Mouse (Mus musculus): ENCODE results near the gene Tbcc.
"Not testable (repeated sequence)": the region's sequence is repeated elsewhere in the genome, so short reads cannot be mapped to it uniquely, and the experiment has no call there.

Tbcc gene

DNA sequence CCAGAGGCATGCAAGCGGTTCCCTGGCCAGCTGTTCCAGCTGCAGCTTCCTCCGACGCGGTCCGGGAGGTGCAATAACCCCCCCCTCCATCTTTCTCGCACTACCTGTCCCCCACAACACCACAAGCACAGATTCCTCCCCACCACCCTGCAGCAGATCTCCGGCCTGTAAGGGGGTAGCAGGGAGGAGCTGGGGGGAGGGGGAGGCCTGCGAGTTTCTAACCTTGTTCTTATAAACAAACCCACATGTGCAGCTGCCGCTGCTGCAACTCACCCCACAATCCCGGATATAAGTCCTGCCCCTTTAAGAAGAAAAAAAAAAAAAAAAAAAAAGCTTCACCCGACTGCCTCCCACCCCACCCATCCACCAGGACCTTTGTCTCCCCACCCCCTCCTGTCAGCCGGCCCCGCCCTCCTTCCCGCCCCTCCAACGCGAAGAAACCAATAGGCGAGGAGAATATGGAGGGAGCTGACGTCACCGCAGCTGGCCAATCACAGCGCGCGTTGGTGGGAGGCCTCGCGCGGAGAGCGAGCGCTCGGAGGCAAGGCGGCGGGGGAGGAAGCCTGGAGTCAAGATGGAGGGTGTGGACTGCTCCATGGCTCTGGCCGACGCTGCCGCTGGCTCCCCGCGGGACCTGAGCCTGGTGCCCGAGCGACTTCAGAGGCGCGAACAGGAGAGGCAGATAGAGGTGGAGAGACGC lies at the start of gene Tbcc:
Gene Tbcc, plus strand, starts transcription at position 569 of the 700 bp plus-strand sequence.
- DNase-seq (ENCODE audit: low read depth, low spot score): peak; percentile 98

DNA sequence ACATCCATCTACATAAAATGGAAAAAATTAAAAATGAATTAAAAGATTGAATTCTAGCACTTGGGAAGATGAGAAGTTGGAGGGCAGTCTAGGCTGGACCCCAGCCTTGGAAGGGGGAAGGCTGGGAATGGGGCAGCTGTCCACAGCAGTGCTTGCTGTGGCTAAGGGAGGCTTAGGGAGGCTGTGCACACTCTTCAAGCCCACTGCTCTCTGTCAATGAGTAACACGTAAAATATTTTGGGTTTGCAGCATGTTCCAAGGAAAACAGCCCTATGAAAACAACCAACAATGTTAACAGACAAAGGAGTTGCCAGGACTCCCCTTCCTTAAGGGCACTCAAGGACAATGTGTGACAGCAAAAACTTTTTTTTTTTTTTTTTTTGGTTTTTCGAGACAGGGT lies 47.5 kb upstream of the Tbcc start:
- peak; percentile 38 for DNase-seq (ENCODE audit: low read depth, low spot score)

DNA sequence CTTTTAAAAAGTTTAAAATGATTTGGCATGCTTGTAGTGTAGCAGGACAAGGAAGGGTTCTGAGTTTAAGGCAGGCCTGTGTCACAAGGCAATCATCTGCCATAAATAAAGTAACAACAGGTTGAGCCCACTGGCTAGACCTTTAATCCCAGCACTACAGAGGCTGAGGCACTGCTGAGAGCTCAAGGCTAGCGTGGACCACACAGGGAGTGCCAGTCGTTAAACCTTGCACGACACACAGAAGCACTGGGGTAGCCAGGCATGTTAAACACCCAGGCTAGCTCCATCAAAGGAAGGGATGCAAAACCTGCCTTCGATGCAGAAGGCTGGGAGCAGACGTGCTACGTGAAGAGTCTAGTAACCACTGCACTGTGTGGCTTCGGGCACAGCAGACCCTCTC lies 46.8 kb upstream of the Tbcc start:
- DNase-seq (ENCODE audit: low read depth, low spot score): no peak

DNA sequence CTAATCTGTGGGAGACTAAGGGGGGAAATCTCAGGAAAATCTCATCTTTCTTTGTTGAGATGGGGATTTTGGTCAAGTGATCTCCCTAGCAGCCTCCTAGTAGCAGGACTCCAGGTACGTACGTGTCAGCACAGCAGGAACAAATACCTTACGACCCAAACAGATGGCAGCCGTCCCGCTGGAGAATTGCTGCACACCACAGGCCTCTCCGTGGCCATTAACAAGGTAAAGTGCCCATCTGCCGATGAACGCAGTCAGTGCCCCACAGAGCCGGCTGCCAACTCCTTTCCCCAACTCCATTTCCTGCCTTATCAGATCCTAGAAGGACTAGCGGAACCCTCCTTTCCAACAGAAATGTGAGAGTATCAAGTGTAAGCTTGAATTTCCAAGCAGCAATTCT lies 45.7 kb upstream of the Tbcc start:
- DNase-seq (ENCODE audit: low read depth, low spot score): no peak

DNA sequence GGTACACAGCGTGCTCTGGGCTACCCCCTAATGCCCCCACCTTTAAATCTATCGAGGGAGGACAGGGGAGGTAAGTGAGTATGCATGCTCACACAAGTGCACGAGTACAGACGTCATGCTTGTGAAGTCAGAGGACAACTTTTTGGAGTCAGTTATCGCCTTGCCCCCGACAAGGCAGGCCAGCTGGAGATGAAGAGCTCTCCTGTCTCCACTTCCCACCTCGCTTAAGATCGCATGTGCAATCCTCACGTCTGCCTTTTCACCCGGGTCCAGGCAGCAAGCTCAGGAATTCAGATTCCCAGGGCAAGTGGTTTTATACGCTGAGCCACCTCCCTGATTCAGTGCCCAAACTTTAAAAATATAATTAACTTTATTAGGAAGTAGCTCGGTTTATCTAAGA lies 45.2 kb upstream of the Tbcc start:
- DNase-seq (ENCODE audit: low read depth, low spot score): no peak

DNA sequence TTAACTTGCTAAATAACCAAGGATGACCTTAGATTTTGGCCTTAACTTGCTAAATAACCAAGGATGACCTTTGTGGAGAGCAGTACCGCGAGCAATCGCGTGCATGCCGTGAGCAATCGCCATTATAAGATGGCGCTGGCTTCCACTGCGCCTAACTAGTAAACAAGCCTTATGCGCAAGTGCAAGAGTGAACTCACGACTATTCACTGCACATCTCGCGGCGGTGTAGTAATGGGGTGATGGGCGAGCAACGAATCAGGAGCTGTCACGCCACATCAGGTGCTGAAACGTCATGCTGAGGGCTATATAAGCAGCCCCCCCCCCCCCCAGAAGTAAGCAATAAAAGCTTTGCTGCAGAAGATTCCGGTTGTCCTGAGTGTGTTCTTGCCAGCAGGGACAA lies 43.9 kb upstream of the Tbcc start:
- DNase-seq (ENCODE audit: low read depth, low spot score): not testable (repeated sequence)

DNA sequence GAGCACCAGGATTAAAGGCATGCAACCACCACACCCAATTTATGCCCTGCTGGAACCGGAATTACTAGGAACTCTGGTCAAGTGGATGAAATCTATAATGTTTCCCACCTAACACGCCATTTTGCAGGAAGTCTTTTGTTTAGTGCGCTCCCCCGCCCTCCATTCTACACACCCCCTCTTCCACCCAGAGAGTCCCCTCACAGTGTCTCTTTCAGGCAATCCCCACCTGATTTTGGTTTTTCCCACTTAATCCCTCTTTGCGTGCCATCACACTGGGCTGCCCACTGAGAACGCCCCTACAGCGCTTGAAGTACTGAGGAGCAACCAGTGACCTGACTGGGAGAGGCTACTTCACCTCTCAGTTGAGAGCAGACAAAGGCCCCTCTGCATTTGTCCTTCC lies 43.3 kb upstream of the Tbcc start:
- no peak for DNase-seq (ENCODE audit: low read depth, low spot score)

DNA sequence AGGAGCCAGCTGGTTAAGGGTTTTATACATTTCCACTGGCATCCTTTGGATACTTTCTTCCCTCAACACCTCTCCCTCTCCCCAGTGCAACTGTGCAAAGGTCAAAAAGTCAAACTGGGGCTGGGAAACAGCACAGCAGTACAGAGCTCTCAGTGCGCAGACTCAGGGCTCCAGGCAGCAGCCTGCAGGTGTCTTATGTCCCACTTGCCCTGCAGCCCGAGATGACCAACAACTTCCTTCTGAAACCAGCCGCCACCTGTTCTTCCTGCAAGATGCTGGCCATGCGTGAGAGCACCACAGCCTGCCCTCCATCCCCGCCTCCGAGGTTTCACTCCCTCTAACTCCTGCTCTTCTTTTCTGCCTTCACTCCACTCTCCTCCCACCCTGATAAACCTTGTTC lies 37.8 kb upstream of the Tbcc start:
- DNase-seq (ENCODE audit: low read depth, low spot score): peak; percentile 44

DNA sequence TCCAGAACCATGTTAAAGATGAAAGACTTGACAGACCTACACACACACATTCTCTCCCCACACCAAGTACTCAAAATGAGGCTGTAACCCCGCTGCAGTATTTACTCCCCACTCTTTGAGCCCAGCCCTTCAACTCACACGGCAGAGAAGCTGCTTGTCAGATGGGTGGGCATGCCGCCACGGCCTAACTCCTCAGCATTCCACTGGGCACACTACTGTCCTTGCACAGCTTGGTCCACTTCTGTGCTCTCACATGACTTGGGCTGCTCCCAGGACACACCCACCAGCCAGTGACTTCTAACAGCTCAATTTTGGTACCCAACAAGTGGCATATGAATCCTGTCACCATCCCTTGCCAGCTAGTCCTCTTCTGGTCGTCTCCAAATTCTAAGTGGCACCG lies 37.2 kb upstream of the Tbcc start:
- peak; percentile 71 for DNase-seq (ENCODE audit: low read depth, low spot score)

DNA sequence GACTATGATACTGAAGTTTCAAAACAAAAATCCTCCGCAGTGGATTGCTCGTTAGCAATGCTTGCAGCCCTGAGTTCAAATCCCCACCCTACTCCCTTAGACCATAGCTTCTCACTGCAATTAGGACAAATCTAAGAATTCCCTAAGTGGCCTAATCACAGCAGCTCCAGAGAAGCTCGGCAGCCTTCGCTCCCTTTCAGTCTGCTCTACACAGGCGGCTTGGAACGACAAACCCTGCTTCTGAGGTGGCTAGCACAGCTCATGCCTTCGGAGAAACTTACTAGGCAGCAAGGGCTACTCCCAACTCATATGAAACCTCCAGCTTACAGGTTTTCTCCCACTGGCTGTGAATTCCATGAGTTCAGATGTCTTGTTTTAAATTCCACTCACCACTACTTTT lies 36.4 kb upstream of the Tbcc start:
- no peak for DNase-seq (ENCODE audit: low read depth, low spot score)

DNA sequence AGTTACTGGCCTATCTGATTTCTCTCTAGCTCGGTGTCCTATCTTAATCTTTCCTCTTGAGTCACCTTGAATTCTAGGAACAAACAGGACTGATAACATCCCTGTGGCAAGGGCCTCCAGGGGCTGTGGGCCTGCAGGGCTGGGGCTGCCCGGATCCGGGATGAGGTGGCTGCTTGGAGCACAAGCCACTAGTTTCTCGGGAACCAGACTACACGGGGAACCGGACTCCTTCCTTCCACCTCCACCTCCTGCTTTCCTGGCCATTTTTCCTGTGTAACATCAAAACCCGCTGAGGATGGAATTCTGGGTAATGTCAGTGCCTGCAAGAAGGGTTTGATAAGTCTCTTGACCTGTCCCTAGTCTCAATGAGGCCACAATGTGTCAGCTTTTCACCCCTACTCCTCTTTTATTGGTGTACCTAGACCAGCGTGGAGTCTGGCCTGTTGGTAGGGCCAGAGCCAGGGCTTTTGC lies 35.8 kb upstream of the Tbcc start:
- no peak for DNase-seq (ENCODE audit: low read depth, low spot score)

DNA sequence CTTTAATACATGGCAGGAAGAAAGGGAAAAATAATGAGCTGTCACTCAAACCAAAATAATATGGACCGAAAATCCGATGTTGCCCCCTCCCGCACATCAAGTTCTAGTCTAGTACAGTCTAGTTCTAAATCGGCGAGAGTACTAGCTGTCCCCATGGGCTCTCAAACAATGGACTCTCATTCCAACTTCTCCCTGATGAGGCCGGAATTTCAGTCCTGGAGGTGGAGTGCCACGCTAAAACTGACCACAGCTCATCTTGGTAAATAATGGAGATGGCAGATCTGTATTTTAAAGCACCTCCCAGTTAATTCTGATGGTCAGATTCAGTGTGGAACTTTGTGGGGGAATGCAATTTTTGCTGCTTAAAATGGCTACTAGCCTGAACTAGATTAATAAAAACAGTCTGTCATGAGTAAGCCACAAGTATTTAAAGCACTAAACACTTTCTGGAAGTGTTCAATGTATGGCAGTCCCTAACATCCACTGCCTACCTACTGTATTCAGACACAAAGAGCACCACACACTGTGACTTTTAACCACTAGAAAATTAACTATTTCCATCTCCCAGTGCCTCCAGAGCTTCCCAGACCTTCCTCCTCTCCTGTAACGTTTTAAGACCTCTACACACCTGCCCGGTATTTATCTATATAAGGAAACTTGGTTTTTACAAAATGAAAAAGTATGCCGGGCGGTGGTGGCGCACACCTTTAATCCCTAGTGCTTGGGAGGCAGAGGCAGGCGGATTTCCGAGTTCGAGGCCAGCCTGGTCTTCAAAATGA lies 35.0 kb upstream of the Tbcc start:
- DNase-seq (ENCODE audit: low read depth, low spot score): no peak

DNA sequence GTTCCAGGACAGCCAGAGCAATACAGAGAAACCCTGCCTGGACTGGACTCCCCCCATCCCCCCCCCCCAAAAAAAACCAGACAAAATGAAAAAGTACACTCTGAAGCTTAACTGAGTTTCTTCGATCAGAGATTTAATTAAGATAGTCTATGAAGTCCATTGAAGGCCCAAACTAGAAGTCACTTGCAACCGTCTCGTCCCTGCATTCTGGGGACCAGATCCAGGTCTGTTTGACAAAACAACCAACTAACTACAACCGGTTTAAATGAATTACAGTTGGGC lies 34.4 kb upstream of the Tbcc start:
- DNase-seq (ENCODE audit: low read depth, low spot score): no peak

DNA sequence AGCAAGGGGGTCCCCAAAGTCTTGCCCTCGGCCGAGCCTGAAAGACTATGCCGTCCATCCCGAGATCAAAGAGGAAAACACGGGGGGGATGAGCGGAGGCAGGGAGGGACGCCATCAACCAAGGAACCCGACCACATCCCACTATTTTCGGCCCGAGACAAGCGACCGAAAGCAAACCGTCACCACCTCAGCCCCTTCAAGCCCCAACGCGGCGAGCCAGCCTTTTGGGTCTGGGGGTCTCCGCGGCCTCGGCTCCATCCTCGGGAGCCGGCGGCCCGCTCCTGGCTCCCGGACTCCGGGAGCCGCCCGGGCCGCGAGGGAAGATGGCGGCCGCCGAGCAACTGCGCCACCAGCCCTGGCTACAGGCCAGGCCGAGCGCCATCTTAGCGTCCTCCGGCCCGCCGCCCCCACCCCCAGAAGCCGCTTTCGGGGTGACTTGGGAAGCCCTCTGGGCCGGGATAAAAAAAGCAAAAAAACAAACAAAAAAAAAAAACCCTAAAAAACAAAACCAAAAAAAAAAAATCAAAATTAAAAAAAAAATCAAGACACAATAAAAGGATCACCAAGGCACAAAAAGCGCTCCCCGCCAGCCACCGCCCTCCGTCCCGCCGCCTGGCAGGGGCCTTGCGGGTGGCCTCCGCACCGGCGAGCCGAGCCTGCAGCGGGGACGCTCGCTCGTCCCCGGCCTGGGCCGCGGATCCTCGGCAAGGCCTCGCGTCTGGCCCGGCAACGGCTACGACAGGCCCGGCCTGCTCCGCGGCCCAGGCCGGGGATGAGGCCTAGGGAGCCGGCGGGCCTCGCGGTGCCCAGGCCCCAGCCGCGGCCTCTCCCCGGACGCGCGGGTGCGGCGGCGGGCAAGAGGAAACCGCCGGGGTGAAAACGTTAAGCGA lies 33.8 kb upstream of the Tbcc start:
- peak; percentile 86 for DNase-seq (ENCODE audit: low read depth, low spot score)

DNA sequence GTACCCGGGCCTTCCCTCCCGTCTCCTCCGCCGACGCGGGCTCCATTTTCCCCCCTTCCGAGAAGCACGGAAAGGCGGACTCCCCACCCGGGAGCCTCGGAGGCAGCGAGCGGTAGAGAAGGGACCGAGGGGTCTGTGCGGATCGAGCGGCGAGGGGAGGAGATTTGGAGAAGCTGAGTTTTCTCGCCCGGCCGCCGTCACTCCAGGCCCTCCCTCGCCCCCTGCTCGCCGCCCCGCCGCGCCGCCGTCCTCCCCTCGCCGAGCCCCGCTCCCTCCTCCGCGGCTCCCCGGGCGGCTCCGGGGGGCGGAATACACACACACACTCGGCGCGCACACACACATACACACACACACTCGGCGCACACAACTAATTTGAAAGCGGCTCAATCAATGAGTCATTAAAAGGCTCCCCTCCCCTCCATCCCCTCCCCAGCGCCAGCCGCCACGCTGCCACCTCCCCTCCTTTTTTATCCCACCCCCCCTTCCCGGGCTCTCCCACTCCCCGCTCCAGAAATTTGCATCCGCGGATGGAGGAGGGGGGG lies 33.1 kb upstream of the Tbcc start:
- peak; percentile 83 for DNase-seq (ENCODE audit: low read depth, low spot score)

DNA sequence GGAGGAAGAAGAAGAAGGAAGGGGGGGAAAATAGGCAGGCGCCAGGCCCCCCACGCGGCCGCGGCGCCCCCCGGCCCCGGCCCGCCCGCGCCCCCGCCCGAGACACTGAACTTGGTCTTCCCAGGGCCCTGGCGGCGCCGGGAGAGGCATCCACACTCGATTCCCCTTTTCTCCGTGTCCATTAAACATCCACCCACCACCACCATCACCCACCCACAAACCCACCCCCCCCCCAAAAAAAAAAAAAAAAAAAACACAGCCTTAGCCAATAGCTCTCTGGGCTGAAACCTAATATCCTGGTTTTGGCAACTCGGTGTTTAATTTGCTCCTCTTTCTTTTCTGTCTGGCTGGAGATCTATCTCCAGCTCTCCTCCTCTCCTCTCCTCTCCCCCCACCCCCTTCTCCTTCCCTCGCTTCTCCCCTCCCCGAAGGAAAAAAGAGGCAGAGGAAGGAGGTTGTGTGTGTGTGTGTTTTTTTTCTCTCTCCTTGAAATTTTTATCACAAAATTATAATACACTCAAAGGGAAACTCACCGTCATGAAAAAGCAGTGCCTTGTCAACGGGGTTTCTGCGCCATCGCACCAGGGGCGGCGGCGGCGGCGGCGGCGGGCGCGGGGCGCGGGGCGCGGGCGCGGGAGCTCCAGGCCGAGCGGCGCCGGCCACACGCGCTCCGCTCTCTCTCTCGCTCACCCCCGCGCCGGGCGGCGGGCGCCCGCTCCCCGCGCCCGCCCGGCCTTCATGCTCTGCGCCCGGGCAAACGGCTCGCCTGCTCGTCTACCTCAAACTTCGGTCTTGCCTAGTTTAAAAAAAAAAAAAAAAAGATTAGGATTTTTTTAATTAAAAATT lies 32.4 kb upstream of the Tbcc start, which contains the start of gene Bicral:
Gene Bicral, minus strand, starts transcription at position 580 of the 846 bp plus-strand sequence.
- peak; percentile 78 for DNase-seq (ENCODE audit: low read depth, low spot score)

DNA sequence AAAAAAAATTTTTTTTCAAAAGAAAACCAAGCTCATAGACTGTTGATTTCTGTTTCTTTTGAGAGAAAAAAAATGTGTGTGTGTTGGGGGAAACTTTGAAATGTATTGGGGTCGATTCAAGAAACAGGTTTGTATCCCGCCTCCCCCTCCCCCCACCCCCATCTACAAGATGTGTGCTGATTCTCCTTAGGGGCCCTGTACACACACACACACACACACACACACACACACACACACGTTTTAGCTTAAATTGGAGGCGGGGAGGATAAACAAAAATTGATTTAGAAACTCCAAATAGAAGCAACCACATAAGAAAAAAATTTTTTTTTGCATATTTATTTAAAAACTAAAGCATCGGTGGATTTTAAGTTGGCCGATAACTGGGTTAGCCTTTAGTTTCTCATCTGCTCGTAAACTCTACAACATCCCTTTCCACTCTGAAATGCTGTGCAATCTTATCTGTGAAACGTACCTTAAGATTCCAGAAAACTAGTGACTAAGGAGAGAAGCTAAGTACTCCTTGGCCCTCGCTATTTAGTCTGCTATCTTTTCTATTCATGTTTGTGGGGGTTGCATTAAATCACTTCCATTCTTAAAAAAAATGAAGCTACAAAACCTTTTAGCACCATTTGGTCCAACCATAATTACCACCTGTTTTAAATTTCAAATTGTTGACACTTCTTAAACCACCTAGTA lies 31.6 kb upstream of the Tbcc start:
- no peak for DNase-seq (ENCODE audit: low read depth, low spot score)

DNA sequence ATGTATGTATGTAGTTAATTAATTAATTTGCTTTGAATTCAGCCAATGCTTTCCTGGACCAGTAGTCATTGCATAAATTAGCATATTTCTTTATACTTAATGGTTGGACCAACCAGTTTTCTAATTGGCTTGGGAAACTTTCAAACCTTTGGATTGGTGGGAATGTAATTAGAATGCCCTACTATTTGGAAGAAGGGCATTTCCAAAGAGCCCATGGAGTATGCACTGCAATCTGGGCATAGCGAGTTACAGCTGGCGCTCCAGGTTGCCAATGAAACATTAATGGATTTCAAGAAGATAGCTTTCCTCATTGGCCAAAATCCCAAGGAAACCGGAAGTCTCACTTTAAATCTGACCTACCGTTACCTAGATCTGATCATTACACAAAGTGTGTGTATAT lies 30.4 kb upstream of the Tbcc start:
- DNase-seq (ENCODE audit: low read depth, low spot score): no peak

DNA sequence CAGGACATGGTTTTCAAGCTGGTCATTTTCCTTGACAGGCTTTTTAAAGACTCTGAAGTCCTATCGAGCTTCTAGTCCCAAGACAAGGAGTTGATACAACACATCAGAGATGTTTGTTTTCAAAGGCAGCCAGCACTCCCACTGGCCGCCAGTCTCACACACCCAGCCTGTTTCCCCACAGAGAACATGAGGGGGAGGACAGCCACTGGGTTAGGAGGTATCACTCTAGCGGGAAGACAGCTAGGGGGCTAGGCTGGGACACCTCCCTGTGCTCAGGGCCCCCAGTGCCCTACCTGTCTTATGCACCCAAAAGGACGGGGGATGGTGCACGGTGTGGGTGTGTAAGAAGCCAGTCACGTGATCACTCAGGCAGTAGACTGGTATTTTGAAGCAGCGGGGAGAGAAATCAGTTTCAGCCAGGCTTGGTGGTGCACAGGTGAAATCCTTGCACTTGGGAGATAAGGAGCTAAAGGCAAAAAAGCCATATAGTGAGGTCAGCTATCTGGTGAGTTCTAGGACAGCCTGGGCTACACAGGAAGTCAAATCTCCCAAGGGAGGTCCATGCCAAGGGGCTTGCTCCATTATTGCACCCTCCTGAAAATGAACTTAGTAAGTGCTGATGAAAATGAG lies 25.8 kb upstream of the Tbcc start:
- no peak for DNase-seq (ENCODE audit: low read depth, low spot score)

DNA sequence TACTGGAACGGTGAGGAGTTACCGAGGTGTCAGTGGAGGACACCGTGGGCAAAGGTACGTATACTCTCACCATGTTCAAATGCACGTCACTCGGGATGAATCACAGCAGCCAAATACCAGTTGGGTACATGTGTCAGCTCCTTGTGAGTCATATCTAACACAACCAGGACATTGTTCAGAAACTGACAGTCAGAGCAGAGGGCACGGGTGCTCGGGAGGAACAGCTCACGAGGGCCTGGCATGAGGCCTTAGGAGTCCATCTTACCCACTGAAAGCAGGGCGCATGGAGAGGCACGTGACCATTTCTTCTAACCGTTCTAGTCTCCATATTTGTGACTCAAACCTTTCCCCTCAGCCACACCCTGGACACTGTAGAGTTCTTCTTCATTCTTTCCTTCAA lies 23.6 kb upstream of the Tbcc start:
- no peak for DNase-seq (ENCODE audit: low read depth, low spot score)

Measured in skeletal muscle tissue, adult 2 months (tissue).